21 mouse cellular contexts compared by ENCODE assay signal in genomic region chr7:64037701-64038231, GRCm38 (mm10).
DNase-seq lines count a peak whose midpoint lies in the region; ATAC-seq lines count a peak whose summit lies in the region.
"Had no signal": no experiment of that assay in that cellular context is flagged by ENCODE, and none has a peak within 500 bp of the region (broad histone marks: within the 10 kb centered on the region; RNA-seq: fewer than 3 reads in every experiment).

No protein-coding gene starts in this region.

- no peaks in the 10 kb centered on the region for H3K27me3 ChIP-seq in liver, embryonic 11.5 days (replicated peaks; ENCODE audit: control insufficient read depth, insufficient read depth, low read length)
- H3K27me3 ChIP-seq: forebrain, embryonic 15.5 days; hindbrain, embryonic 12.5 days; megakaryocyte, embryonic 14.5 days; neural tube, embryonic 15.5 days had no signal

- peaks cover 58% of the 10 kb centered on the region for H3K4me1 ChIP-seq in liver, embryonic 11.5 days (replicated peaks; ENCODE audit: control insufficient read depth, insufficient read depth, low read length)
- H3K4me1 ChIP-seq: neural tube, embryonic 15.5 days had no signal

- H3K9ac ChIP-seq in liver, embryonic 11.5 days (ENCODE audit: low read depth, low read length) = no peak overlapping the region
- H3K9ac ChIP-seq: forebrain, embryonic 15.5 days; hindbrain, embryonic 12.5 days; liver, embryonic 14.5 days; neural tube, embryonic 15.5 days had no signal

- no peak for DNase-seq in liver, embryonic 11.5 days (ENCODE audit: low spot score)
- DNase-seq in liver = no peak
- DNase-seq in right cerebral cortex, postnatal 36 days (ENCODE audit: low spot score in 2 of 2) = no peak
- no peak for DNase-seq in retina, embryonic 14.5 days (ENCODE audit: low spot score)
- DNase-seq: adrenal gland, adult 8-10 months; cerebellum, adult 9-10 months; gastrocnemius, adult 2 months; heart, adult 18-20 months; kidney, postnatal 14 days had no signal

- H3K4me3 ChIP-seq in liver, embryonic 11.5 days (ENCODE audit: low read depth, low read length) = no peak overlapping the region
- H3K4me3 ChIP-seq: embryonic facial prominence, embryonic 10.5 days; erythroblast, embryonic 14.5 days; forebrain, embryonic 15.5 days; gastrocnemius, adult 2 months; hindbrain, embryonic 12.5 days; megakaryocyte, embryonic 14.5 days; neural tube, embryonic 15.5 days had no signal

- no peak overlapping the region for H3K4me2 ChIP-seq in liver, embryonic 11.5 days
- H3K4me2 ChIP-seq: forebrain, embryonic 15.5 days; hindbrain, embryonic 12.5 days; neural tube, embryonic 15.5 days had no signal

- 73% methylated on average over 8 of the region's 8 CpGs for WGBS in liver, embryonic 11.5 days

- H3K36me3 ChIP-seq in liver, embryonic 11.5 days (ENCODE audit: control insufficient read depth, insufficient read depth, low read length) = no peaks in the 10 kb centered on the region
- H3K36me3 ChIP-seq: embryonic facial prominence, embryonic 10.5 days; forebrain, embryonic 15.5 days; hindbrain, embryonic 12.5 days; neural tube, embryonic 15.5 days had no signal

- peak overlapping the region; percentile 45; the same call in 1 of the 2 replicates for H3K27ac ChIP-seq in liver, embryonic 11.5 days (ENCODE audit: low read depth, low read length)
- H3K27ac ChIP-seq: embryonic facial prominence, embryonic 10.5 days; forebrain, embryonic 15.5 days; gastrocnemius, adult 2 months; hindbrain, embryonic 12.5 days; liver, embryonic 14.5 days; neural tube, embryonic 15.5 days had no signal

- ATAC-seq in liver, embryonic 11.5 days (replicated peaks; ENCODE audit: low FRiP score) = no peak
- peak; percentile 57 for ATAC-seq in CD4-positive, CD25-positive, alpha-beta regulatory T cell, adult 4 months
- ATAC-seq in inflammation-experienced regulatory T-cells, adult 6 months = peak; percentile 55
- ATAC-seq in monocyte, adult 5-6 weeks (replicated peaks; ENCODE audit: insufficient number of reproducible peaks, low FRiP score, low TSS enrichment, poor library complexity, severe bottlenecking) = peak; percentile 77
- ATAC-seq in megakaryocyte-erythroid progenitor cell, adult 5-6 weeks (replicated peaks; ENCODE audit: low FRiP score, low TSS enrichment, poor library complexity, severe bottlenecking) = no peak
- ATAC-seq: forebrain, embryonic 15.5 days; intestine, embryonic 16.5 days had no signal

- H3K9me3 ChIP-seq in liver, embryonic 11.5 days (ENCODE audit: control insufficient read depth, low read length) = peaks cover 5% of the 10 kb centered on the region; the same call in 1 of the 2 replicates
- H3K9me3 ChIP-seq: forebrain, embryonic 15.5 days; neural tube, embryonic 15.5 days had no signal

Comparison
In these comparisons a context has a peak if more than half of its experiments do, and no peak if none do; other contexts are left out.
1. ATAC-seq: peak in CD4-positive, CD25-positive, alpha-beta regulatory T cell, adult 4 months (single experiment), inflammation-experienced regulatory T-cells, adult 6 months (single experiment) and monocyte, adult 5-6 weeks (single experiment); none in liver, embryonic 11.5 days (single experiment) and megakaryocyte-erythroid progenitor cell, adult 5-6 weeks (single experiment).